Mouse (Mus musculus) hindbrain, embryonic 13.5 days (tissue): ENCODE results near the gene Umps. TPM values are rescaled to one million over a fixed set of nuclear protein-coding genes. Genes with fewer than 3 reads are reported as not detected.
A peak's percentile ranks its signal among the peaks of the same experiment; 100 is the strongest.

Experiments used
- ATAC-seq: fragments of 200-750 bp; cut with Nextera tagmentation; 2 replicates; pipeline ENCODE4 v1.8.0; 2017; ENCODE audit warnings: moderate TSS enrichment; ENCODE audit not compliant: low FRiP score
- H3K27ac ChIP-seq: fragments of 300-500 bp; sonication (generic); 2 replicates; pipeline ENCODE4 v1.5.1; 2015; ENCODE audit warnings: inconsistent platforms, mild to moderate bottlenecking, moderate library complexity
- H3K27me3 ChIP-seq: fragments of 300-500 bp; sonication (generic); 2 replicates; pipeline ENCODE4 v1.6.1; 2015; ENCODE audit warnings: mild to moderate bottlenecking, inconsistent platforms
- H3K36me3 ChIP-seq: fragments of 300-500 bp; sonication (generic); 2 replicates; pipeline ENCODE4 v1.6.1; 2015; ENCODE audit warnings: mild to moderate bottlenecking, inconsistent platforms
- H3K4me1 ChIP-seq: fragments of 300-500 bp; sonication (generic); replicated peaks from 2 replicates; pipeline ENCODE4 v1.6.1; 2015; ENCODE audit warnings: inconsistent platforms
- H3K4me2 ChIP-seq: fragments of 300-500 bp; sonication (generic); 2 replicates; pipeline ENCODE4 v1.6.1; 2015; ENCODE audit warnings: inconsistent platforms, mild to moderate bottlenecking, moderate library complexity
- H3K4me3 ChIP-seq: fragments of 300-500 bp; sonication (generic); 2 replicates; pipeline ENCODE4 v1.5.1; 2015; ENCODE audit warnings: mild to moderate bottlenecking, inconsistent platforms
- H3K9ac ChIP-seq: fragments of 300-500 bp; sonication (generic); 2 replicates; pipeline ENCODE4 v1.6.1; 2015; ENCODE audit warnings: mild to moderate bottlenecking, inconsistent platforms
- H3K9me3 ChIP-seq: fragments of 300-500 bp; sonication (generic); 2 replicates; pipeline ENCODE4 v1.6.1; 2016; ENCODE audit warnings: inconsistent platforms
- WGBS: fragments of 180-500 bp; shearing (Covaris S2); methylation state at CpG from one replicate; pipeline ENCODE4 v1.1.7; 2015; 5-methylcytosine and 5-hydroxymethylcytosine counted together
- polyA plus RNA-seq: library from polyadenylated mRNA; unstranded; fragments of >200 nt; fragmentation: Nextera tagmentation; extraction: Ambion mirVana; gene quantifications from 2 replicates; pipeline ENCODE4 v1.2.1, GENCODE M21; 2015

Umps gene
- 22.0 and 24.1 TPM in 2 replicates for polyA plus RNA-seq

DNA sequence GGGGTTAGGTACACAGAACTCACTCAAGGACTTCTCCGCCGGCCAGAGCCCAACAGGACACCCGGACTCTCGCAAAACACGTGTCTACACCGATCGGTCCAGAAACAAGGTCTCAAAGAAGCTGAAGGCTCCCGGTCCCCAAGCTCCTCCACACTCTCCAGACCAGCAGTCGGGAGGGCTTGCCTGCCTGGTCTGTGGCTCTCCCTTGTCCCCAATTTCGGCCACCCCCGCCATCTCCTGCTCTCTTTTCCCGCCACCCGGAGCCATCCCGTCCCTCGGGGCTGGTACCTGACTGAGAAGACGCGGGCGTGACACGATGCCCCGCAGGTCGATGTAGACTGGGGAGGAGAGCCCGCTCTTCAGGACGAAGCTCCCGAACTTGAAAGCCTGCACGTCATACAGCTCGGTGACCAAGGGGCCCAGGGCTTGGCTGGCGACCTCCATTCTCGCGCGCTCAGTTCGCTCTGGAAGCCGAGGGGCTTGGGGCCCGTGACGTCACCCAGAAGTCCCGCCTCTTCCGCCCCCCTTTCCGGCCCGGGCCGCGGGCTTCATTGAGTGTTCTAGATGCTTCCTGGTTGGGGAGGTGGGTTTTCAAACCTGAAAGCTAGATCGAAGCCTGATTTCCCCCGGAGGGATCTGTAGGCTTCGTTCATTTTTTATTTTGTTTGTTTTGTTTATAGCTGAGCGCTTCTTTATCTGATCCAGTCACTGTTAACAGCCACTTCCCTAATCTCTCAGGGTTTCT, at the start of gene Umps:
TSS of gene Umps (minus strand) at position 501 of the 745 bp plus-strand sequence.
- WGBS = 1% methylated on average over 44 of the region's 44 CpGs

DNA sequence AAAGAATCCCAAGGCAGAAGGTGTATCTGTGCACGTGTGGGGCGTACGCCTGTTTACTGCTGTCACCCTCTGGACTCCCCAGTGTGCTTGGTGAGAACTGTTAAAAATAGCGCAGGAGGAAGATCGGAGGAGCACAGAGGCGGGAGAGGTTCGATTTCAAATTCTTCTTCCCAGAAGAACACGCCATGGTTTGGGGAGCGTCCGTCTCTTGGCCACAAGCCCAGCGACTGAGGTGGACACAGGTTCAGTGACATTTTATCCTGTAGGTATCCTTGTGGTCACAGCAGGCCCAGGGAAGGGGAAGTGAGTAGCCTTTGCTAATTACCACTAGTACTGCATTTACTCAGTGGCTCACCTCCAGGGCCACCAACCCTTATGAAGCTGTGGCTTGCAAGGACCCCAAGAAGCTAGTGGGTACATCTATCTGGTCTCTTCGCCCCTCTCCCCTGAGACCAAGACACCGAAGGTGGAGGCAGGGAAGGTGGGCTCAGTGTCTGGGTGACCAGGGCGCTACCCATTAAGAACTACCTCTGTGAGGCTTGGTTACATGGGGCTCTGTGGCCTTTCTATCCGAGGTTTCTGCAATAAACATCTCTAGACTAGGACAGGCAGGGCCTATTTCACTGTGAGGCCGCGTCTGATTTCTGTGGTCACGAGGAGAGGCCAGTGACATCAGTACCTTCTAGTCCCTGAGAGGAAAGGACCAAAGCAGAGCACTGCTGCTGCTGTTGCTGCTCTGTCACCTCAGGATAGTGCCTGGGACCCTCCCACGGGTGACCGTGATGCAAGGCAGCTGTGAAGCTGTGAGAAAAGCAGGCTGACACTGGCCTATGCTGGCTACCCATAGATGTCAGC, 45.4 kb upstream of the Umps start:
- WGBS = 90% methylated on average over 20 of the region's 20 CpGs
- Histone ChIP-seq H3K9me3 (no peaks in the 10 kb centered on the region), H3K27ac (no peak overlapping the region), H3K9ac (no peak overlapping the region), H3K4me1 (no peaks in the 10 kb centered on the region; the same call in 1 of the 2 replicates), H3K4me2 (no peak overlapping the region), H3K36me3 (peaks cover 78% of the 10 kb centered on the region), H3K27me3 (no peaks in the 10 kb centered on the region), H3K4me3 (no peak overlapping the region)
- ATAC-seq = no peak

More for the DNA sequence above, at the start of gene Umps:
- H3K4me1 ChIP-seq = peaks cover 14% of the 10 kb centered on the region
- H3K27me3 ChIP-seq = no peaks in the 10 kb centered on the region
- H3K4me3 ChIP-seq = peak within 1 kb of the TSS; percentile 86
- peak within 1 kb of the TSS; percentile 87 for H3K4me2 ChIP-seq
- ATAC-seq = peak; percentile 97
- H3K9ac ChIP-seq = peak within 1 kb of the TSS; percentile 86
- no peaks in the 10 kb centered on the region for H3K9me3 ChIP-seq
- peaks cover 17% of the 10 kb centered on the region for H3K36me3 ChIP-seq
- peak within 1 kb of the TSS; percentile 62; the same call in 1 of the 2 replicates for H3K27ac ChIP-seq

DNA sequence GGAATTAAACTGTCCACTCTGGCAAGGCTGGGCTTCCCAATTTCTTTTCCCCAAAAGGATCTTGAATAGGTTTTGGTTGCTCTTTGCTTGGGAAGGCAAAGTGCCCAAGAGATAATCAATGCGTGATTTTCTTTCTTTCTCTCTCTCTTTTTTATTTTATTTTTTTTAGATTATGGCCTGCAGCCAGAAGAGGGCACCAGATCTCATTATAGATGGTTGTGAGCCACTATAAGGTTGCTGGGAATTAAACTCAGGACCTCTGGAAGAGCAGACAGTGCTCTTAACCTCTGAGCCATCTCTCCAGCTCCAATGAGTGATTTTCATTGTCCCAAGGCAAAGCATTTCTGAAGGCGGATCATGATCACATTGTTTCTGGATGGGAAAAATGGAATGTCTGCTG, 42.7 kb upstream of the Umps start:
- H3K9ac ChIP-seq = no peak overlapping the region
- no peaks in the 10 kb centered on the region for H3K9me3 ChIP-seq
- ATAC-seq = no peak
- 93% methylated on average over 2 of the region's 2 CpGs for WGBS
- H3K4me1 ChIP-seq = peaks cover 15% of the 10 kb centered on the region
- H3K4me3 ChIP-seq = no peak overlapping the region
- no peak overlapping the region for H3K4me2 ChIP-seq
- H3K27me3 ChIP-seq = no peaks in the 10 kb centered on the region
- H3K27ac ChIP-seq = no peak overlapping the region
- H3K36me3 ChIP-seq = peaks cover 58% of the 10 kb centered on the region

DNA sequence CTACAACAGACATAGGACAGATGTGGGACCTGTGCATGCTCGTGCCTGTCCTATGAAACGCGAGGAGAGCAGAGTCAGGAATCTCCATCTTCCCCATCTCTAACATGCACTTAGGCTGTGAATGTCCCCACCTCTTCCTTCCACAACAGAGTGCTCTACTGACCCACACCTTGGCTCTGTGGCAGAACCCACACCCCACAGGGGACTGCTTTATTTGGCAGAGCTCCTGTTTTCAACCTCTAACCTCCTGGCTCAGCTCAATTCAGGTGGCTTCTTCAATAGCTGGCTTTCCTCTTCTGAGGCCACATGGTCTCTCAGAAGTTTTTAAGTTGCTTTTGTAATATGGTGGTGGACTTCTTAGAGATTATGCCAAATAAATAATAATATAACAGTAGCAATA, 39.1 kb upstream of the Umps start:
- no peak for ATAC-seq
- no peak overlapping the region for H3K9ac ChIP-seq
- H3K9me3 ChIP-seq = no peaks in the 10 kb centered on the region
- 94% methylated on average over 3 of the region's 3 CpGs for WGBS
- peaks cover 27% of the 10 kb centered on the region for H3K4me1 ChIP-seq
- H3K27me3 ChIP-seq = no peaks in the 10 kb centered on the region
- no peak overlapping the region for H3K27ac ChIP-seq
- H3K36me3 ChIP-seq = peaks cover 27% of the 10 kb centered on the region
- H3K4me2 ChIP-seq = no peak overlapping the region
- no peak overlapping the region for H3K4me3 ChIP-seq

DNA sequence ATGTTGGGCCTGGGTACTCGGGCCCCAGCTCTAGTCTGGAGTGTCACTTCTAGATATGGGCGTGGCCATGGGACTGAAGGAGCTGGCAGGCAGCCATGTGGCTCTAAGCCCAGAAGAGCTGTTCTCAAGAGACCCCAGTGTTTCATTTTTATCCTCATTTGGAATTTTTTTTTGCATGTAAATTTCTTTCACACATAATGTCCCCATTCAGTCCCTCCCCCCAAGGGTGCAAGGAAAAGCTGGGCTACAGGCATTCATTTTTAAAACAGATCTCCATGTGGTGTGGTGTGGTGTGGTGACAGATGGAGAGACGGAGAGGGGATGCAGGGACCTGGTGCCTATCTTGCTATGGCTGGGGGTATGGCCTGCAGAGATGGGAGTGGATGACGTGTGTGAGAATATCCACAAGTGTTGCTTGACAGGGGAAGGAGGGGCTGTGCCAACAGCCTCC, 37.3 kb upstream of the Umps start:
- ATAC-seq = peak; percentile 88
- Histone ChIP-seq H3K27ac (peak overlapping the region; percentile 83), H3K4me3 (no peak overlapping the region), H3K9me3 (no peaks in the 10 kb centered on the region), H3K36me3 (peaks cover 9% of the 10 kb centered on the region), H3K27me3 (no peaks in the 10 kb centered on the region), H3K9ac (no peak overlapping the region), H3K4me1 (peaks cover 31% of the 10 kb centered on the region), H3K4me2 (no peak overlapping the region)
- 15% methylated on average over 4 of the region's 4 CpGs for WGBS

DNA sequence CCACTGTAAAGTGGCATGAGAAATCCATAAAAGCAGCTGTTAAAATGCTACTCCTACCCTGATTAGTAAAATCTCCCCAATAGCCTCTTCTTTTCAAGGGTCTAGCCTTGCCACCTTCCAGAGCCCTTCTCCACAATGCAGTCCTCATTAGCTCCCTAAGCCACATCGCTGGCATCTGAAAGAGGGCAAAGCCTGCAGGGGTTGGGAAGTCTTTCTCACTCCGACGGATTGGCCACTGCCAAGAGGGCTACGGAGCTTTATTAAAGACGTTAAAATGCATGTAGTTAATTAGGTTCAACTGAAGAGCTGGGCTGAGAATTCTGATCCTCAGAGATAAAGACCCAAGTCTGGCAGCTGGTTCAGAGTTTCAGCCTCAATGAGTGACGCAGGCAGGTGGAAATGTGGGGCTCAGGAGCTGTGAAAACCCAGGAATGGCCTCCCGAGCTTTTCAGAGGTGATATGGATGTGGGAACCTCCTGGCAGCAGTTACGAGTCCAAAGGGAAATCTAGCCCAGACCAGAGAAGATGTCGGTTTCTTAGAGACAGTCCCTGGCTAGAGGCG, 36.8 kb upstream of the Umps start:
- no peak overlapping the region for H3K9ac ChIP-seq
- peaks cover 6% of the 10 kb centered on the region for H3K36me3 ChIP-seq
- H3K27me3 ChIP-seq = no peaks in the 10 kb centered on the region
- no peaks in the 10 kb centered on the region for H3K9me3 ChIP-seq
- ATAC-seq = peak; percentile 25
- peaks cover 31% of the 10 kb centered on the region for H3K4me1 ChIP-seq
- H3K4me3 ChIP-seq = no peak overlapping the region
- H3K4me2 ChIP-seq = no peak overlapping the region
- WGBS = 43% methylated on average over 10 of the region's 10 CpGs
- H3K27ac ChIP-seq = peak overlapping the region; percentile 83

DNA sequence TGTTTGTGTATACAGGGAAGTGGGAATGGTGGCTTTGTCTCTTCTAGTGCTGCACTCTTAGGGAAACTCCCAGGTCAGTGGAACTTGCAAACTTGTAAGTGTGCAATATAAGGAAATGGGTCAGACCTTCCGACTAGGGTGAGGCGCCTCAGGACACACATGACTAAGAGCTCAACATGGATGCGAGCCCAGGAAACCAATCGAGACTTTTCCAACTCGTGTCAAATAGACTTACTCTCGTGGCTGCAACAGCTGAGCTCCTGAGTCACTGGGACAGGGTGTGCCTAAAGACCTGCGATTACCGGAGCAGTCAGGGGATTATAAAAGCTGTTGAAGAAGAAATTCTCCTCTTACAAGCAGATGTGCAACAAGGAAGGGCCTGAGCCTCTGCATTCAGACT, 33.9 kb upstream of the Umps start:
- WGBS = 90% methylated on average over 8 of the region's 8 CpGs
- no peaks in the 10 kb centered on the region for H3K27me3 ChIP-seq
- no peaks in the 10 kb centered on the region for H3K9me3 ChIP-seq
- no peak overlapping the region for H3K9ac ChIP-seq
- no peak overlapping the region for H3K4me2 ChIP-seq
- ATAC-seq = no peak
- H3K4me3 ChIP-seq = no peak overlapping the region
- H3K27ac ChIP-seq = no peak overlapping the region
- H3K4me1 ChIP-seq = peaks cover 27% of the 10 kb centered on the region
- H3K36me3 ChIP-seq = no peaks in the 10 kb centered on the region

DNA sequence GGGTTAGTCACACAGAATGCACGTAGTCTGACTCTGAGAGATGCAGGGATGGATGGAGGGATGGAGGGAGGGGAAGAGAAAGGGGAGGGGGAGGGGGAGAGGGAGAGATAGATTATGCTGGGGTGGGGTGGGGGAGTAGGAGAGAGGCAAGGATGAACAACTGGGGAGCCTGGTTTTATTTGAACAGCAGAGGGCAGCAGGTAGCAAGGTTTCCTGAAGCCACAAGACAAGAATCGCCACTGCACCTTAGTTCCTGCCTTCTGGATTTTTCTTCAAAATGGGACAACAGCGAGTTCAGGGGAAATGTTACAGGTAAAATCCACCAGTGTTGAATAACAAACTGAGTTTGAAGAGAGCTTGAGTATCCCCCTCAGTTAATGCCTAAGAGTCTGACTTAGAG, 32.5 kb upstream of the Umps start:
- no peaks in the 10 kb centered on the region for H3K36me3 ChIP-seq
- ATAC-seq = no peak
- peaks cover 14% of the 10 kb centered on the region for H3K4me1 ChIP-seq
- H3K4me3 ChIP-seq = no peak overlapping the region
- WGBS = 36% methylated on average over 3 of the region's 3 CpGs
- H3K9ac ChIP-seq = no peak overlapping the region
- no peak overlapping the region for H3K4me2 ChIP-seq
- H3K9me3 ChIP-seq = no peaks in the 10 kb centered on the region
- no peaks in the 10 kb centered on the region for H3K27me3 ChIP-seq
- no peak overlapping the region for H3K27ac ChIP-seq

DNA sequence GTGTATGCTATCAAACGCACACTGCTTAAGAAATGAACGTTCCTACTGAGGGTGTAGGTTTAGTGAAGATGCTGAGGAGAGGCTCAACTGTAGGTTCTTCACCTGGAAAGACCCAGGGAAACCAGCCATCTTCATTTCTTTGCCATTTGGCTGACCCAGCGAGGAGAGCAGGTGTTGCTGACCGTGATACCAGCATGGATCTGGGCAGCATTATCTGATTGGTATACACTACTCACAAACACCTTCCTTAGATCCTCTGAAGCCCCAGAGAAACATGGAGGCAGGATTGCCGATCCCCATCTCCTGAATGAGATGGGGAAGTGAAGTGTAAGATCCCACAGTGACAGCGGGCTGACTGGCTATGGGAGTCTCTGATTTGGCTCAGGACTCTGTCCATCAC, 31.2 kb upstream of the Umps start:
- Histone ChIP-seq H3K27ac (no peak overlapping the region), H3K9ac (no peak overlapping the region), H3K4me3 (no peak overlapping the region), H3K9me3 (no peaks in the 10 kb centered on the region), H3K4me1 (peaks cover 4% of the 10 kb centered on the region), H3K36me3 (no peaks in the 10 kb centered on the region), H3K27me3 (no peaks in the 10 kb centered on the region), H3K4me2 (no peak overlapping the region)
- WGBS = 86% methylated on average over 6 of the region's 6 CpGs
- ATAC-seq = no peak

DNA sequence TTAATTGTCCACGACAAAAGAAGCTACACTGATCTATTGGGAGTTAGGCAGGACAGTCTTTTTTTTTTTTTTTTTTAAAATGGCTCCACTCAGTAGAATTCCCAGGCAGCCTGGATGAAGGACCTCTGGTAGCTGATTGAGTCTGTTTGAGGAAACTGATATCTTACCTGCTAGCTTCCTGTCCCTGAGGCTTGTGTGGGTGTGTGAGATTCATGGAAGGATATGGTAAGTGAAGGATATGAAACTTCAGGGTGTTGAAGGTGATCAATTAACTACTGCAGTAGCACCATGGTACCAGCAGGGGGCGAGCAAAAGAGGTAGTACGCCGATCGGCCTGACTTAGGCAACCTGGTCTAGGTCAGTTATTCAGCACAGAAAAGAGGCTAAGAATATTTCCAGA, 29.2 kb upstream of the Umps start:
- Histone ChIP-seq H3K4me1 (peaks cover 9% of the 10 kb centered on the region), H3K9me3 (no peaks in the 10 kb centered on the region), H3K27ac (no peak overlapping the region), H3K36me3 (no peaks in the 10 kb centered on the region), H3K27me3 (no peaks in the 10 kb centered on the region), H3K4me3 (no peak overlapping the region), H3K9ac (no peak overlapping the region), H3K4me2 (no peak overlapping the region)
- 9% methylated on average over 5 of the region's 5 CpGs for WGBS
- ATAC-seq = no peak

DNA sequence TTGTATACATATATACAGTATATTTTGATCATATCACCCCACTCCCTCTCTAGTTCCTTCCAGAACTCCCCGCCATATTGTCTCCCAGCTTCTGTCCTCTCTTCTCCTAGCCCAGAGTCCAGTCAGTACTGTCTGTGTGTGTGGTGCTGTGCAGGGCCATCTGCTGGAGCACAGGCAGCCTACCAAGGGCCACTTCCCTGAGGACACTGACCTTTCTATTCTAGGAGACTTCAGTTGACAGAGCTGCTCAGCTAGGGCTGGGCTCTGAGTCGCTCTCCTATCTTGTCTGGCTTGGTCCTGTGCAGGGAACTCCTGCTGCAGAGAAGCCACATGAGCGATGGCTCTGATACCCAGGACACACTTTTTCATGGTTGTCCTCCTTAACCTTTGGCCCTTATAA, 28.7 kb upstream of the Umps start:
- H3K4me2 ChIP-seq = no peak overlapping the region
- H3K4me3 ChIP-seq = no peak overlapping the region
- H3K27me3 ChIP-seq = no peaks in the 10 kb centered on the region
- H3K9ac ChIP-seq = no peak overlapping the region
- no peaks in the 10 kb centered on the region; the same call in 1 of the 2 replicates for H3K36me3 ChIP-seq
- peaks cover 9% of the 10 kb centered on the region for H3K4me1 ChIP-seq
- no peaks in the 10 kb centered on the region for H3K9me3 ChIP-seq
- WGBS = 84% methylated on average over 3 of the region's 3 CpGs
- no peak for ATAC-seq
- no peak overlapping the region for H3K27ac ChIP-seq

DNA sequence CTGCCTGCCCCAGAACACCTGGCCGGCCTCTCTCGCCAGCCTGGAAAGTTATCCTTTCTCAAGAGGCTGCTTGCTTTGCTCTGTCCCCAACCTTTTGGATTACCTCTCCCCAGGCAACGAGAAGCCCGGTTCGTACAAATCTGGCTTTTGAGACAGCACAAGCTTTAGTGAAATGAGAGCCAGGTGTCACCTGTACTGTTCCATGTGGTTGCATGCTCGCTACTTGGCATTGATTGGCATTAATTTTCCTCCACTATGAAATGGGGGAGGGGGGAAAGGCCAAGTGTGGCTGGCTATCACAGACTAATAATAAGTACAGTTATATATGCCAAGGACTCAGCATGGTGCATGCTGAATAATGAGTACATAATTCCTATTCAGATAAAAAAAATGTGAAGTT, 27.5 kb upstream of the Umps start:
- Histone ChIP-seq H3K9ac (no peak overlapping the region), H3K27me3 (no peaks in the 10 kb centered on the region), H3K4me1 (peaks cover 5% of the 10 kb centered on the region; the same call in 1 of the 2 replicates), H3K27ac (no peak overlapping the region), H3K36me3 (peaks cover under 1% of the 10 kb centered on the region; the same call in 1 of the 2 replicates), H3K4me2 (no peak overlapping the region), H3K9me3 (no peaks in the 10 kb centered on the region), H3K4me3 (no peak overlapping the region)
- WGBS = 85% methylated on average over 6 of the region's 6 CpGs
- no peak for ATAC-seq
